Mouse (Mus musculus) olfactory bulb, adult 2 months (tissue): ENCODE measurements at regions not wholly inside any gene's neighbourhood (a gene's known extent, or its start where the extent isn't known, plus 50 kb on each side); places are given as distances from the start of the nearest gene placed in this dataset.

Experiments used
- CTCF ChIP-seq: fragments of 200-500 bp; IDR thresholded peaks from 2 replicates; pipeline ENCODE4 v1.5.1; 2012; ENCODE audit warnings: low read depth, mild to moderate bottlenecking, low read length, moderate library complexity; ENCODE audit not compliant: insufficient read depth
- POLR2A ChIP-seq: fragments of 200-500 bp; IDR thresholded peaks from 2 replicates; pipeline ENCODE4 v1.6.1; 2012; ENCODE audit warnings: mild to moderate bottlenecking, low read depth, low read length, moderate library complexity; ENCODE audit not compliant: insufficient read depth

- TF ChIP-seq POLR2A (no peak), CTCF (no peak)
These were observed 239.6 kb downstream of the Sp3 start for GRCm38 (mm10) chr2:72740391-72741361.
